Mouse (Mus musculus): ENCODE results near the gene Crcp. TPM values are rescaled to one million over a fixed set of nuclear protein-coding genes. Genes with fewer than 3 reads are reported as not detected.
A peak's percentile ranks its signal among the peaks of the same experiment; 100 is the strongest.

Gene Crcp
- polyA plus RNA-seq, 1 experiment from 2014 or later, result 41.6 TPM

GRCm38 (mm10) chr5:130089177-130089576, 60.1 kb downstream of the Crcp start:
- WGBS, result 74% methylated on average over 7 of the region's 7 CpGs
- Histone ChIP-seq H3K9ac (ENCODE audit: low read depth, low read length) (no peak overlapping the region), H3K27ac (ENCODE audit: low read depth, low read length) (no peak overlapping the region)

GRCm38 (mm10) chr5:130089626-130090393, 60.7 kb downstream of the Crcp start:
- no peak for ATAC-seq
- WGBS, result 67% methylated on average over 18 of the region's 18 CpGs
- Histone ChIP-seq H3K4me1 (replicated peaks; ENCODE audit: control insufficient read depth, insufficient read depth, low read length) (no peaks in the 10 kb centered on the region), H3K27me3 (replicated peaks; ENCODE audit: control insufficient read depth, insufficient read depth, low read length) (no peaks in the 10 kb centered on the region), H3K4me2 (replicated peaks; ENCODE audit: low read depth) (no peak overlapping the region), H3K4me3 (ENCODE audit: low read depth, low read length) (no peak overlapping the region), H3K36me3 (ENCODE audit: control insufficient read depth, insufficient read depth) (no peaks in the 10 kb centered on the region), H3K9ac (ENCODE audit: low read depth, low read length) (no peak overlapping the region), H3K9me3 (ENCODE audit: control insufficient read depth) (no peaks in the 10 kb centered on the region), H3K27ac (ENCODE audit: low read depth, low read length) (no peak overlapping the region)
- TF ChIP-seq CTCF (IDR thresholded peaks at IDR 0.05; ENCODE audit: low read depth), result no peak

More at GRCm38 (mm10) chr5:130089177-130089576, 60.1 kb downstream of the Crcp start:
- no peak for TF ChIP-seq CTCF (IDR thresholded peaks at IDR 0.05; ENCODE audit: low read depth)
- no peak overlapping the region for H3K4me3 ChIP-seq (ENCODE audit: low read depth, low read length)
- no peaks in the 10 kb centered on the region for H3K4me1 ChIP-seq (replicated peaks; ENCODE audit: control insufficient read depth, insufficient read depth, low read length)
- no peak for ATAC-seq
- H3K36me3 ChIP-seq (ENCODE audit: control insufficient read depth, insufficient read depth), result no peaks in the 10 kb centered on the region
- no peak overlapping the region for H3K4me2 ChIP-seq (replicated peaks; ENCODE audit: low read depth)
- no peaks in the 10 kb centered on the region for H3K9me3 ChIP-seq (ENCODE audit: control insufficient read depth)
- no peaks in the 10 kb centered on the region for H3K27me3 ChIP-seq (replicated peaks; ENCODE audit: control insufficient read depth, insufficient read depth, low read length)

GRCm38 (mm10) chr5:130096754-130097153, 67.7 kb downstream of the Crcp start:
- Histone ChIP-seq H3K36me3 (ENCODE audit: control insufficient read depth, insufficient read depth) (peaks cover 3% of the 10 kb centered on the region; the same call in 1 of the 2 replicates), H3K4me3 (ENCODE audit: low read depth, low read length) (no peak overlapping the region), H3K9ac (ENCODE audit: low read depth, low read length) (no peak overlapping the region), H3K9me3 (ENCODE audit: control insufficient read depth) (no peaks in the 10 kb centered on the region), H3K27ac (ENCODE audit: low read depth, low read length) (no peak overlapping the region), H3K4me1 (replicated peaks; ENCODE audit: control insufficient read depth, insufficient read depth, low read length) (no peaks in the 10 kb centered on the region), H3K4me2 (replicated peaks; ENCODE audit: low read depth) (no peak overlapping the region), H3K27me3 (replicated peaks; ENCODE audit: control insufficient read depth, insufficient read depth, low read length) (no peaks in the 10 kb centered on the region)
- peak; percentile 60; the same call in 1 of the 2 replicates for ATAC-seq
- TF ChIP-seq CTCF (IDR thresholded peaks at IDR 0.05; ENCODE audit: low read depth), result peak; percentile 14; the same call in 1 of the 2 replicates
- WGBS, result 60% methylated on average over 12 of the region's 12 CpGs

- no peak overlapping the region for H3K9ac ChIP-seq (ENCODE audit: low read depth, low read length)
- no peaks in the 10 kb centered on the region for H3K9me3 ChIP-seq (ENCODE audit: control insufficient read depth)
- no peak overlapping the region for H3K27ac ChIP-seq (ENCODE audit: low read depth, low read length)
- no peaks in the 10 kb centered on the region for H3K4me1 ChIP-seq (replicated peaks; ENCODE audit: control insufficient read depth, insufficient read depth, low read length)
- H3K4me3 ChIP-seq (ENCODE audit: low read depth, low read length), result no peak overlapping the region
- ATAC-seq, result no peak
- no peak for TF ChIP-seq CTCF (IDR thresholded peaks at IDR 0.05; ENCODE audit: low read depth)
- WGBS, result 31% methylated on average over 2 of the region's 2 CpGs
- H3K27me3 ChIP-seq (replicated peaks; ENCODE audit: control insufficient read depth, insufficient read depth, low read length), result no peaks in the 10 kb centered on the region
- peaks cover 5% of the 10 kb centered on the region; the same call in 1 of the 2 replicates for H3K36me3 ChIP-seq (ENCODE audit: control insufficient read depth, insufficient read depth)
- no peak overlapping the region for H3K4me2 ChIP-seq (replicated peaks; ENCODE audit: low read depth)
Measured at GRCm38 (mm10) chr5:130097837-130098236, 68.7 kb downstream of the Crcp start.

- Histone ChIP-seq H3K9me3 (ENCODE audit: control insufficient read depth) (no peaks in the 10 kb centered on the region), H3K9ac (ENCODE audit: low read depth, low read length) (no peak overlapping the region), H3K4me1 (replicated peaks; ENCODE audit: control insufficient read depth, insufficient read depth, low read length) (no peaks in the 10 kb centered on the region), H3K4me3 (ENCODE audit: low read depth, low read length) (no peak overlapping the region), H3K36me3 (ENCODE audit: control insufficient read depth, insufficient read depth) (peaks cover 5% of the 10 kb centered on the region; the same call in 1 of the 2 replicates), H3K27ac (ENCODE audit: low read depth, low read length) (no peak overlapping the region), H3K4me2 (replicated peaks; ENCODE audit: low read depth) (no peak overlapping the region), H3K27me3 (replicated peaks; ENCODE audit: control insufficient read depth, insufficient read depth, low read length) (no peaks in the 10 kb centered on the region)
- TF ChIP-seq CTCF (IDR thresholded peaks at IDR 0.05; ENCODE audit: low read depth), result no peak
- WGBS, result 94% methylated on average over 17 of the region's 17 CpGs
- ATAC-seq, result no peak
Measured at GRCm38 (mm10) chr5:130101724-130102123, 72.6 kb downstream of the Crcp start.

GRCm38 (mm10) chr5:130109348-130109747, 80.3 kb downstream of the Crcp start:
- Histone ChIP-seq H3K9ac (ENCODE audit: low read depth, low read length) (no peak overlapping the region), H3K27me3 (replicated peaks; ENCODE audit: control insufficient read depth, insufficient read depth, low read length) (no peaks in the 10 kb centered on the region), H3K9me3 (ENCODE audit: control insufficient read depth) (no peaks in the 10 kb centered on the region), H3K36me3 (ENCODE audit: control insufficient read depth, insufficient read depth) (no peaks in the 10 kb centered on the region), H3K4me2 (replicated peaks; ENCODE audit: low read depth) (no peak overlapping the region), H3K4me3 (ENCODE audit: low read depth, low read length) (no peak overlapping the region), H3K4me1 (replicated peaks; ENCODE audit: control insufficient read depth, insufficient read depth, low read length) (no peaks in the 10 kb centered on the region), H3K27ac (ENCODE audit: low read depth, low read length) (no peak overlapping the region)
- 82% methylated on average over 3 of the region's 3 CpGs for WGBS
- TF ChIP-seq CTCF (IDR thresholded peaks at IDR 0.05; ENCODE audit: low read depth), result no peak
- ATAC-seq, result no peak

Other genes with a start within 250 kb of the Crcp start
- gene Psph, start 241.8 kb upstream of the Crcp start, polyA plus RNA-seq (2015; fragmentation: Nextera tagmentation; extraction: Ambion mirVana), result 22.2 and 23.6 TPM in 2 replicates
- gene Sumf2, start 182.3 kb upstream of the Crcp start, polyA plus RNA-seq (2015; fragmentation: Nextera tagmentation; extraction: Ambion mirVana), result 14.6 and 15.1 TPM in 2 replicates
- gene Chchd2, start 141.8 kb upstream of the Crcp start, polyA plus RNA-seq (2015; fragmentation: Nextera tagmentation; extraction: Ambion mirVana), result 1,534 and 1,607 TPM in 2 replicates
- 1.8 and 2.4 TPM in 2 replicates for gene Zbed5, start 133.6 kb upstream of the Crcp start, polyA plus RNA-seq (2015; fragmentation: Nextera tagmentation; extraction: Ambion mirVana)
- gene Phkg1, start 130.7 kb upstream of the Crcp start, polyA plus RNA-seq (2015; fragmentation: Nextera tagmentation; extraction: Ambion mirVana), result not detected in 2 replicates
- gene Nupr1l, start 120.8 kb upstream of the Crcp start, polyA plus RNA-seq (2015; fragmentation: Nextera tagmentation; extraction: Ambion mirVana), result 3.3 and 3.8 TPM in 2 replicates
- gene Vkorc1l1, start 87.3 kb upstream of the Crcp start, polyA plus RNA-seq (2015; fragmentation: Nextera tagmentation; extraction: Ambion mirVana), result 84.7 and 92.1 TPM in 2 replicates
- 260 and 264 TPM in 2 replicates for gene Gusb, start 26.2 kb upstream of the Crcp start, polyA plus RNA-seq (2015; fragmentation: Nextera tagmentation; extraction: Ambion mirVana)
- 148 and 182 TPM in 2 replicates for gene Asl, start within 50 bp of the Crcp start, polyA plus RNA-seq (2015; fragmentation: Nextera tagmentation; extraction: Ambion mirVana)
- gene Tpst1, start 44.0 kb downstream of the Crcp start, polyA plus RNA-seq (2015; fragmentation: Nextera tagmentation; extraction: Ambion mirVana), result 28.7 and 29.3 TPM in 2 replicates
- 2.4 and 2.9 TPM in 2 replicates for gene Kctd7, start 115.6 kb downstream of the Crcp start, polyA plus RNA-seq (2015; fragmentation: Nextera tagmentation; extraction: Ambion mirVana)
- gene Rabgef1, start 142.5 kb downstream of the Crcp start, polyA plus RNA-seq (2015; fragmentation: Nextera tagmentation; extraction: Ambion mirVana), result 21.1 and 21.9 TPM in 2 replicates
- 45.7 and 47.0 TPM in 2 replicates for gene Tmem248, start 187.8 kb downstream of the Crcp start, polyA plus RNA-seq (2015; fragmentation: Nextera tagmentation; extraction: Ambion mirVana)
- 97.7 and 105 TPM in 2 replicates for gene Sbds, start 226.2 kb downstream of the Crcp start, polyA plus RNA-seq (2015; fragmentation: Nextera tagmentation; extraction: Ambion mirVana)
- 12.0 and 15.0 TPM in 2 replicates for gene Tyw1, start 226.3 kb downstream of the Crcp start, polyA plus RNA-seq (2015; fragmentation: Nextera tagmentation; extraction: Ambion mirVana)